Mouse (Mus musculus): ENCODE measurements around the gene Raver2. TPM values are rescaled to one million over a fixed set of nuclear protein-coding genes. Genes with fewer than 3 reads are reported as not detected.

Gene Raver2
- polyA plus RNA-seq (2014; fragmentation: Nextera tagmentation; extraction: Ambion mirVana): 6.2 and 8.0 TPM in 2 replicates

GRCm38 (mm10) chr4:101068786-101069153 lies at the start of gene Raver2:
Gene Raver2 (plus strand): TSS chr4:101068983.
- Histone ChIP-seq H3K4me2 (replicated peaks) (peak within 1 kb of the TSS; percentile 93), H3K4me1 (replicated peaks; ENCODE audit: control insufficient read depth, insufficient read depth, low read length) (no peaks in the 10 kb centered on the region), H3K4me3 (replicated peaks; ENCODE audit: low read length) (peak within 1 kb of the TSS; percentile 74), H3K9me3 (ENCODE audit: control insufficient read depth, low read length) (no peaks in the 10 kb centered on the region), H3K27ac (no peak within 1 kb of the TSS), H3K36me3 (replicated peaks; ENCODE audit: control insufficient read depth, insufficient read depth) (no peaks in the 10 kb centered on the region), H3K9ac (peak within 1 kb of the TSS; percentile 79), H3K27me3 (ENCODE audit: control insufficient read depth, insufficient read depth, low read length) (no peaks in the 10 kb centered on the region)
- WGBS: under 1% methylated on average over 46 of the region's 54 CpGs
- ATAC-seq (ENCODE audit: low FRiP score): peak; percentile 80
- peak; percentile 57 for DNase-seq (ENCODE audit: low spot score)

GRCm38 (mm10) chr4:101020596-101020995 lies 48.2 kb upstream of the Raver2 start, which contains the start of gene Gm10577:
Gene Gm10577 (minus strand): TSS chr4:101020696.
- H3K36me3 ChIP-seq (replicated peaks; ENCODE audit: control insufficient read depth, insufficient read depth): no peaks in the 10 kb centered on the region
- no peak for DNase-seq (ENCODE audit: low spot score)
- no peak within 1 kb of the TSS for H3K9ac ChIP-seq
- H3K4me3 ChIP-seq (replicated peaks; ENCODE audit: low read length): no peak within 1 kb of the TSS
- no peaks in the 10 kb centered on the region for H3K27me3 ChIP-seq (ENCODE audit: control insufficient read depth, insufficient read depth, low read length)
- no peaks in the 10 kb centered on the region for H3K4me1 ChIP-seq (replicated peaks; ENCODE audit: control insufficient read depth, insufficient read depth, low read length)
- peaks cover 13% of the 10 kb centered on the region for H3K9me3 ChIP-seq (ENCODE audit: control insufficient read depth, low read length)
- no peak within 1 kb of the TSS for H3K4me2 ChIP-seq (replicated peaks)
- ATAC-seq (ENCODE audit: low FRiP score): no peak
- no peak within 1 kb of the TSS for H3K27ac ChIP-seq
- 90% methylated on average over 4 of the region's 4 CpGs for WGBS

GRCm38 (mm10) chr4:101026566-101026965 lies 42.2 kb upstream of the Raver2 start:
- H3K27me3 ChIP-seq (ENCODE audit: control insufficient read depth, insufficient read depth, low read length): no peaks in the 10 kb centered on the region
- H3K27ac ChIP-seq: no peak overlapping the region
- no peak overlapping the region for H3K9ac ChIP-seq
- H3K36me3 ChIP-seq (replicated peaks; ENCODE audit: control insufficient read depth, insufficient read depth): no peaks in the 10 kb centered on the region
- no peaks in the 10 kb centered on the region for H3K4me1 ChIP-seq (replicated peaks; ENCODE audit: control insufficient read depth, insufficient read depth, low read length)
- H3K4me2 ChIP-seq (replicated peaks): no peak overlapping the region
- DNase-seq (ENCODE audit: low spot score) (no peak), ATAC-seq (ENCODE audit: low FRiP score) (no peak)
- peaks cover 8% of the 10 kb centered on the region; the same call in 1 of the 2 replicates for H3K9me3 ChIP-seq (ENCODE audit: control insufficient read depth, low read length)
- whole genome bisulfite sequencing: 73% methylated on average over 5 of the region's 5 CpGs
- H3K4me3 ChIP-seq (replicated peaks; ENCODE audit: low read length): no peak overlapping the region

DNA sequence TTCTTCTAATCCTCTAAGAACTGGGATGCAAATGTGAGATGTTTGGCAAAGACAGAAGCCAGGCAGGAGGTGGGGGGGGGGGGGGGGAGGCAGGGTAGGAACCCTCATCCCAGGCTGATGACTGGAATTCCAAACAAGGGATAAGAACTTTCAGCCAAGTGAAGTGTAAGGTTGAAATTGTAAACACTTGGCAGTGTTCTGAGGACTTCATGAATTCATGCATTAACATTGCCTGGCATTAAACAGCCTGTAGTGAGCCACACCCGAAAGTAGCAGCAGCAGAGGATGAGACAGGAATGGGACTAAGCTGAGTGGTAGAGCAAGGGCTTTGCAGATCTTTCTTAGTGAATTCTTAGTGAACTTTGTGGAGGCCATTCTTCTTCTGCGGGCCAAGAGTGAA lies 41.8 kb upstream of the Raver2 start:
- ATAC-seq (ENCODE audit: low FRiP score) (no peak), DNase-seq (ENCODE audit: low spot score) (no peak)
- H3K27me3 ChIP-seq (ENCODE audit: control insufficient read depth, insufficient read depth, low read length): no peaks in the 10 kb centered on the region
- H3K4me1 ChIP-seq (replicated peaks; ENCODE audit: control insufficient read depth, insufficient read depth, low read length): no peaks in the 10 kb centered on the region
- no peak overlapping the region for H3K9ac ChIP-seq
- H3K4me2 ChIP-seq (replicated peaks): no peak overlapping the region
- H3K9me3 ChIP-seq (ENCODE audit: control insufficient read depth, low read length): peaks cover 8% of the 10 kb centered on the region; the same call in 1 of the 2 replicates
- H3K27ac ChIP-seq: no peak overlapping the region
- H3K4me3 ChIP-seq (replicated peaks; ENCODE audit: low read length): no peak overlapping the region
- H3K36me3 ChIP-seq (replicated peaks; ENCODE audit: control insufficient read depth, insufficient read depth): no peaks in the 10 kb centered on the region
- WGBS: 85% methylated on average over 2 of the region's 2 CpGs

GRCm38 (mm10) chr4:101027852-101028411 lies 40.9 kb upstream of the Raver2 start:
- Histone ChIP-seq H3K27ac (no peak overlapping the region), H3K36me3 (replicated peaks; ENCODE audit: control insufficient read depth, insufficient read depth) (no peaks in the 10 kb centered on the region)

GRCm38 (mm10) chr4:101033047-101033446 lies 35.7 kb upstream of the Raver2 start:
- Histone ChIP-seq H3K4me2 (replicated peaks) (no peak overlapping the region), H3K4me3 (replicated peaks; ENCODE audit: low read length) (no peak overlapping the region), H3K9ac (no peak overlapping the region), H3K9me3 (ENCODE audit: control insufficient read depth, low read length) (no peaks in the 10 kb centered on the region), H3K27ac (no peak overlapping the region), H3K4me1 (replicated peaks; ENCODE audit: control insufficient read depth, insufficient read depth, low read length) (no peaks in the 10 kb centered on the region), H3K27me3 (ENCODE audit: control insufficient read depth, insufficient read depth, low read length) (no peaks in the 10 kb centered on the region), H3K36me3 (replicated peaks; ENCODE audit: control insufficient read depth, insufficient read depth) (no peaks in the 10 kb centered on the region)
- DNase-seq (ENCODE audit: low spot score) (no peak), ATAC-seq (ENCODE audit: low FRiP score) (no peak)
- WGBS: 75% methylated on average over 3 of the region's 3 CpGs

More at GRCm38 (mm10) chr4:101027852-101028411, 40.9 kb upstream of the Raver2 start:
- Histone ChIP-seq H3K27me3 (ENCODE audit: control insufficient read depth, insufficient read depth, low read length) (no peaks in the 10 kb centered on the region), H3K9me3 (ENCODE audit: control insufficient read depth, low read length) (peaks cover 6% of the 10 kb centered on the region; the same call in 1 of the 2 replicates), H3K9ac (no peak overlapping the region), H3K4me1 (replicated peaks; ENCODE audit: control insufficient read depth, insufficient read depth, low read length) (no peaks in the 10 kb centered on the region), H3K4me3 (replicated peaks; ENCODE audit: low read length) (no peak overlapping the region), H3K4me2 (replicated peaks) (no peak overlapping the region)
- WGBS: 93% methylated on average over 9 of the region's 9 CpGs
- DNase-seq (ENCODE audit: low spot score) (no peak), ATAC-seq (ENCODE audit: low FRiP score) (no peak)

DNA sequence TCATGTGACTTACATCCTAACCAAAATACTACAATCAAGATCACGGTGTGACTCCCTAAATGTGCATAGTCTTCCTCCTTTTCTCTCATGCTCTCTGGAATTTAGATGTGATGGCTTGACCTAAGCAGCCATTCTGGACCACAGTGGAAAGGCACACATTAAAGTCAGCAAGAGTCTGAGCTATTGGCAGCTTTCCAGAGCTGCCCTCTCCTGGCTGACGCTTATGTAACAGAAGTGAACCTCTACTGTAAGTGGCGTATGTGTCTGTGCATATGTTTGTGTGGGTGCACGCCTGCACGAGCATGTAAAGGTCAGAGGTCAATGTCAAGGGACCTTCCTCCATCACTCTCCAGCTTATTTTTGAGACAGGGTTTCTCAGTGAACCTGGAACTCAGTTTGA lies 33.7 kb upstream of the Raver2 start:
- no peak overlapping the region for H3K9ac ChIP-seq
- no peak for DNase-seq (ENCODE audit: low spot score)
- H3K4me2 ChIP-seq (replicated peaks): no peak overlapping the region
- no peaks in the 10 kb centered on the region for H3K4me1 ChIP-seq (replicated peaks; ENCODE audit: control insufficient read depth, insufficient read depth, low read length)
- no peak overlapping the region for H3K27ac ChIP-seq
- 86% methylated on average over 5 of the region's 5 CpGs for WGBS
- ATAC-seq (ENCODE audit: low FRiP score): no peak
- no peaks in the 10 kb centered on the region for H3K36me3 ChIP-seq (replicated peaks; ENCODE audit: control insufficient read depth, insufficient read depth)
- H3K27me3 ChIP-seq (ENCODE audit: control insufficient read depth, insufficient read depth, low read length): no peaks in the 10 kb centered on the region
- H3K4me3 ChIP-seq (replicated peaks; ENCODE audit: low read length): no peak overlapping the region
- no peaks in the 10 kb centered on the region for H3K9me3 ChIP-seq (ENCODE audit: control insufficient read depth, low read length)

- DNase-seq (ENCODE audit: low spot score): no peak
- 58% methylated on average over 7 of the region's 7 CpGs for WGBS
Observed at GRCm38 (mm10) chr4:101037156-101037555, 31.6 kb upstream of the Raver2 start.

DNA sequence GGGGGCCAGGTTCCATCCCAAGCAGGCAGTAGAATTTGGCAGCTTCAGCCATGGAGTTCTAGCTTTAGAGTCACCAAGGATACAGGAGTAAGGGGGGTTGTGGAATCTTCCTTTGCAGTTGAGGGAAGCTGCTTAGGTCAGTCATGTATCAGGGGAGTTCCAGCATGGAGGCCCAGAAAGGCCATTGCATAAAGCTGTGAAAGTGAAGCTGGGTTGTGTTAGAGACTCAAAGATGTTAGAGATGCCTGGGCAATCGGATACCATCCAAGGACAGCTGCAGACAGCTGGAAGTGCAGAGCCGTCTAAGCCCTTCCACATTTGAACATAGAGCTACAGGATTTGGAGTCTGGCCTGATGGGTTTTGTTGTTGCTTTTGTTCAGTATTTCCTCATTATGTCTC lies 25.1 kb upstream of the Raver2 start:
- Histone ChIP-seq H3K27me3 (ENCODE audit: control insufficient read depth, insufficient read depth, low read length) (no peaks in the 10 kb centered on the region), H3K27ac (no peak overlapping the region), H3K9ac (no peak overlapping the region), H3K4me3 (replicated peaks; ENCODE audit: low read length) (no peak overlapping the region), H3K36me3 (replicated peaks; ENCODE audit: control insufficient read depth, insufficient read depth) (no peaks in the 10 kb centered on the region), H3K4me1 (replicated peaks; ENCODE audit: control insufficient read depth, insufficient read depth, low read length) (no peaks in the 10 kb centered on the region), H3K9me3 (ENCODE audit: control insufficient read depth, low read length) (no peaks in the 10 kb centered on the region), H3K4me2 (replicated peaks) (no peak overlapping the region)
- no peak for DNase-seq (ENCODE audit: low spot score)
- no peak for ATAC-seq (ENCODE audit: low FRiP score)
- 82% methylated on average over 2 of the region's 2 CpGs for WGBS

More at GRCm38 (mm10) chr4:101037156-101037555, 31.6 kb upstream of the Raver2 start:
- Histone ChIP-seq H3K4me2 (replicated peaks) (no peak overlapping the region), H3K36me3 (replicated peaks; ENCODE audit: control insufficient read depth, insufficient read depth) (no peaks in the 10 kb centered on the region), H3K27ac (no peak overlapping the region), H3K4me1 (replicated peaks; ENCODE audit: control insufficient read depth, insufficient read depth, low read length) (no peaks in the 10 kb centered on the region), H3K9me3 (ENCODE audit: control insufficient read depth, low read length) (no peaks in the 10 kb centered on the region), H3K4me3 (replicated peaks; ENCODE audit: low read length) (no peak overlapping the region), H3K27me3 (ENCODE audit: control insufficient read depth, insufficient read depth, low read length) (no peaks in the 10 kb centered on the region), H3K9ac (no peak overlapping the region)
- no peak for ATAC-seq (ENCODE audit: low FRiP score)

GRCm38 (mm10) chr4:101044149-101044548 lies 24.6 kb upstream of the Raver2 start:
- no peak overlapping the region for H3K9ac ChIP-seq
- no peak overlapping the region for H3K4me3 ChIP-seq (replicated peaks; ENCODE audit: low read length)
- H3K4me1 ChIP-seq (replicated peaks; ENCODE audit: control insufficient read depth, insufficient read depth, low read length): no peaks in the 10 kb centered on the region
- no peaks in the 10 kb centered on the region for H3K27me3 ChIP-seq (ENCODE audit: control insufficient read depth, insufficient read depth, low read length)
- H3K4me2 ChIP-seq (replicated peaks): no peak overlapping the region
- H3K36me3 ChIP-seq (replicated peaks; ENCODE audit: control insufficient read depth, insufficient read depth): no peaks in the 10 kb centered on the region
- H3K9me3 ChIP-seq (ENCODE audit: control insufficient read depth, low read length): no peaks in the 10 kb centered on the region
- no peak overlapping the region for H3K27ac ChIP-seq
- DNase-seq (ENCODE audit: low spot score): no peak
- ATAC-seq (ENCODE audit: low FRiP score): no peak
